Comparison of ENCODE assay signal across 26 mouse cellular contexts in genomic region chr12:78974767-78975166, GRCm38 (mm10). TPM values are rescaled to one million over a fixed set of nuclear protein-coding genes. Genes with fewer than 3 reads are reported as not detected.
DNase-seq lines count a peak whose midpoint lies in the region; ATAC-seq and TF ChIP-seq lines count a peak whose summit lies in the region.
"Had no signal": no experiment of that assay in that cellular context is flagged by ENCODE, and none has a peak within 500 bp of the region (broad histone marks: within the 10 kb centered on the region; RNA-seq: fewer than 3 reads in every experiment).

No protein-coding gene starts in this region.

- no peak for DNase-seq in cerebellum, postnatal 4 days (ENCODE audit: low spot score in 2 of 2)
- peak; percentile 86 for DNase-seq in cerebellum, adult 9-11 months
- peak; percentile 73 to 83 for DNase-seq in gastrocnemius, adult 8-10 months (ENCODE audit: low spot score in 2 of 2)
- no peak for DNase-seq in layer of hippocampus, postnatal 14 days (ENCODE audit: low spot score in 2 of 2)
- no peak for DNase-seq in midbrain, postnatal 0 days (ENCODE audit: low spot score)
- DNase-seq in midbrain, embryonic 14.5 days = no peak
- DNase-seq: adrenal gland, postnatal 14 days; heart, adult 18-20 months; heart, postnatal 14 days; kidney, adult 11 months; kidney, postnatal 36 days; lung, embryonic 14.5 days; lung, postnatal 36 days; right cerebral cortex, adult 18-20 months; right cerebral cortex, postnatal 4 days; thymus, postnatal 36 days had no signal

- H3K36me3 ChIP-seq in midbrain, postnatal 0 days (ENCODE audit: insufficient read depth, low read length) = peaks cover 39% of the 10 kb centered on the region
- peaks cover 30% of the 10 kb centered on the region for H3K36me3 ChIP-seq in midbrain, embryonic 14.5 days (ENCODE audit: control insufficient read depth, insufficient read depth, low read length)
- H3K36me3 ChIP-seq: heart, embryonic 13.5 days; kidney, embryonic 15.5 days; stomach, embryonic 15.5 days had no signal

- no peak for TF ChIP-seq CTCF in midbrain, postnatal 0 days (IDR thresholded peaks at IDR 0.05)

- peak; percentile 65 for ATAC-seq in cerebellum, adult (ENCODE audit: insufficient number of reproducible peaks, low FRiP score, low TSS enrichment)
- ATAC-seq in megakaryocyte-erythroid progenitor cell, adult 5-6 weeks (replicated peaks; ENCODE audit: low FRiP score, low TSS enrichment, poor library complexity, severe bottlenecking) = no peak
- no peak for ATAC-seq in midbrain, postnatal 0 days (ENCODE audit: low FRiP score)
- ATAC-seq in midbrain, embryonic 14.5 days (ENCODE audit: low FRiP score, low TSS enrichment) = no peak
- ATAC-seq: forebrain, embryonic 15.5 days had no signal

- H3K4me3 ChIP-seq in midbrain, postnatal 0 days (ENCODE audit: low read depth, low read length) = no peak overlapping the region
- no peak overlapping the region for H3K4me3 ChIP-seq in midbrain, embryonic 14.5 days (replicated peaks; ENCODE audit: low read depth, low read length)
- H3K4me3 ChIP-seq: forebrain, embryonic 15.5 days; heart, embryonic 13.5 days; hindbrain, embryonic 13.5 days; kidney, embryonic 15.5 days; left cerebral cortex, adult 2 months; neural tube, embryonic 15.5 days; stomach, embryonic 15.5 days had no signal

- H3K4me1 ChIP-seq in midbrain, postnatal 0 days (ENCODE audit: insufficient read depth, low read length) = no peaks in the 10 kb centered on the region
- no peaks in the 10 kb centered on the region for H3K4me1 ChIP-seq in midbrain, embryonic 14.5 days (ENCODE audit: control insufficient read depth, insufficient read depth, low read length)
- H3K4me1 ChIP-seq: forebrain, embryonic 15.5 days; hindbrain, embryonic 13.5 days; kidney, embryonic 15.5 days; neural tube, embryonic 15.5 days; stomach, embryonic 15.5 days had no signal

- H3K9me3 ChIP-seq in midbrain, postnatal 0 days (ENCODE audit: low read length) = no peaks in the 10 kb centered on the region
- H3K9me3 ChIP-seq in midbrain, embryonic 14.5 days (ENCODE audit: control insufficient read depth, low read length) = no peaks in the 10 kb centered on the region
- H3K9me3 ChIP-seq: forebrain, embryonic 15.5 days; kidney, embryonic 15.5 days; neural tube, embryonic 15.5 days; stomach, embryonic 15.5 days had no signal

- H3K27me3 ChIP-seq in midbrain, postnatal 0 days (ENCODE audit: insufficient read depth, low read length) = no peaks in the 10 kb centered on the region
- H3K27me3 ChIP-seq in midbrain, embryonic 14.5 days (ENCODE audit: control insufficient read depth, insufficient read depth, low read length) = no peaks in the 10 kb centered on the region
- H3K27me3 ChIP-seq: forebrain, embryonic 15.5 days; heart, embryonic 13.5 days; hindbrain, embryonic 13.5 days; kidney, embryonic 15.5 days; neural tube, embryonic 15.5 days; stomach, embryonic 15.5 days had no signal

- H3K4me2 ChIP-seq in midbrain, postnatal 0 days (ENCODE audit: low read depth, low read length, poor library complexity, severe bottlenecking) = no peak overlapping the region
- H3K4me2 ChIP-seq in midbrain, embryonic 14.5 days (ENCODE audit: low read length) = no peak overlapping the region
- H3K4me2 ChIP-seq: forebrain, embryonic 15.5 days; heart, embryonic 13.5 days; hindbrain, embryonic 13.5 days; kidney, embryonic 15.5 days; lung, embryonic 14.5 days; neural tube, embryonic 15.5 days; stomach, embryonic 15.5 days had no signal

- WGBS in midbrain, postnatal 0 days = 91% methylated on average over 5 of the region's 5 CpGs
- 96% methylated on average over 5 of the region's 5 CpGs for WGBS in midbrain, embryonic 14.5 days

- H3K9ac ChIP-seq in midbrain, postnatal 0 days (replicated peaks; ENCODE audit: low read length, poor library complexity, severe bottlenecking) = no peak overlapping the region
- no peak overlapping the region for H3K9ac ChIP-seq in midbrain, embryonic 14.5 days (replicated peaks; ENCODE audit: low read length)
- H3K9ac ChIP-seq: forebrain, embryonic 15.5 days; heart, embryonic 13.5 days; hindbrain, embryonic 13.5 days; kidney, embryonic 15.5 days; liver, embryonic 14.5 days; lung, embryonic 14.5 days; neural tube, embryonic 15.5 days; stomach, embryonic 15.5 days had no signal

- no peak overlapping the region for H3K27ac ChIP-seq in midbrain, postnatal 0 days (ENCODE audit: low read depth, low read length)
- no peak overlapping the region for H3K27ac ChIP-seq in midbrain, embryonic 14.5 days (replicated peaks; ENCODE audit: low read depth, low read length)
- H3K27ac ChIP-seq: forebrain, embryonic 15.5 days; heart, embryonic 13.5 days; hindbrain, embryonic 13.5 days; kidney, embryonic 15.5 days; left cerebral cortex, adult 2 months; liver, embryonic 14.5 days; neural tube, embryonic 15.5 days; stomach, embryonic 15.5 days had no signal

RNA-seq across cellular contexts. Expression of gene Tmem229b, which starts 32.7 kb away (rescaled TPM):
- 1 to 10 TPM; 1.8 to 6.6 (median 3.4) TPM for total RNA-seq in gastrocnemius, adult 8-10 months (2022)
- 10 to 100 TPM; 74.6 to 80.0 TPM for total RNA-seq in layer of hippocampus, postnatal 14 days (2021)
- total RNA-seq in megakaryocyte-erythroid progenitor cell, adult 5-6 weeks (2014; fragmentation: Nextera tagmentation) = 12.2 and 22.1 TPM in 2 replicates
- 8.5 and 10.6 TPM in 2 replicates for total RNA-seq in megakaryocyte-erythroid progenitor cell, adult 5-6 weeks (2017)
- total RNA-seq in midbrain, postnatal 0 days (2014; rRNA removed) = 214 and 215 TPM in 2 replicates
- polyA plus RNA-seq in midbrain, postnatal 0 days (2015; fragmentation: Nextera tagmentation; extraction: Ambion mirVana) = 63.2 and 65.9 TPM in 2 replicates
- polyA plus RNA-seq in midbrain, embryonic 14.5 days (2014; fragmentation: Nextera tagmentation; extraction: Ambion mirVana) = 54.4 and 62.1 TPM in 2 replicates

RNA-seq across cellular contexts. Expression of gene Plekhh1, which starts 54.2 kb away (rescaled TPM):
- 1 to 10 TPM in 3 of 4 experiments, under 1 TPM in 1; 0.61 to 2.7 (median 1.5) TPM for total RNA-seq in gastrocnemius, adult 8-10 months (2022)
- total RNA-seq in layer of hippocampus, postnatal 14 days (2021) = 10 to 100 TPM in 1 of 2 experiments, 1 to 10 TPM in 1; 8.5 to 11.4 TPM
- not detected in 2 replicates for total RNA-seq in megakaryocyte-erythroid progenitor cell, adult 5-6 weeks (2014; fragmentation: Nextera tagmentation)
- not detected in 2 replicates for total RNA-seq in megakaryocyte-erythroid progenitor cell, adult 5-6 weeks (2017)
- 5.4 and 6.1 TPM in 2 replicates for total RNA-seq in midbrain, postnatal 0 days (2014; rRNA removed)
- 1.00 and 1.1 TPM in 2 replicates for polyA plus RNA-seq in midbrain, postnatal 0 days (2015; fragmentation: Nextera tagmentation; extraction: Ambion mirVana)
- 1.9 and 3.1 TPM in 2 replicates for polyA plus RNA-seq in midbrain, embryonic 14.5 days (2014; fragmentation: Nextera tagmentation; extraction: Ambion mirVana)

Comparison
In these comparisons a context has a peak if more than half of its experiments do, and no peak if none do; other contexts are left out.
1. DNase-seq: peak in cerebellum, adult 9-11 months (single experiment) and gastrocnemius, adult 8-10 months (2 of 2); none in cerebellum, postnatal 4 days (0 of 2), layer of hippocampus, postnatal 14 days (0 of 2), midbrain, postnatal 0 days (single experiment) and midbrain, embryonic 14.5 days (single experiment).